Mouse (Mus musculus) heart, adult 2 months (tissue): ENCODE measurements around the gene Cntnap1.

ENCODE experiments used
- CTCF ChIP-seq: fragments of 200-600 bp; IDR thresholded peaks from 2 replicates; pipeline ENCODE4 v1.8.1; 2022; ENCODE audit warnings: antibody characterized with exemption, mild to moderate bottlenecking, moderate library complexity
- EP300 ChIP-seq: fragments of 200-500 bp; IDR thresholded peaks from 2 replicates; pipeline ENCODE4 v1.6.1; 2011; ENCODE audit warnings: low read depth, low read length, control low read depth; ENCODE audit not compliant: insufficient read depth
- POLR2A ChIP-seq: fragments of 200-500 bp; IDR thresholded peaks from 2 replicates; pipeline ENCODE4 v1.6.1; 2011; ENCODE audit warnings: mild to moderate bottlenecking, low read depth, low read length, control low read depth; ENCODE audit not compliant: insufficient read depth

DNA sequence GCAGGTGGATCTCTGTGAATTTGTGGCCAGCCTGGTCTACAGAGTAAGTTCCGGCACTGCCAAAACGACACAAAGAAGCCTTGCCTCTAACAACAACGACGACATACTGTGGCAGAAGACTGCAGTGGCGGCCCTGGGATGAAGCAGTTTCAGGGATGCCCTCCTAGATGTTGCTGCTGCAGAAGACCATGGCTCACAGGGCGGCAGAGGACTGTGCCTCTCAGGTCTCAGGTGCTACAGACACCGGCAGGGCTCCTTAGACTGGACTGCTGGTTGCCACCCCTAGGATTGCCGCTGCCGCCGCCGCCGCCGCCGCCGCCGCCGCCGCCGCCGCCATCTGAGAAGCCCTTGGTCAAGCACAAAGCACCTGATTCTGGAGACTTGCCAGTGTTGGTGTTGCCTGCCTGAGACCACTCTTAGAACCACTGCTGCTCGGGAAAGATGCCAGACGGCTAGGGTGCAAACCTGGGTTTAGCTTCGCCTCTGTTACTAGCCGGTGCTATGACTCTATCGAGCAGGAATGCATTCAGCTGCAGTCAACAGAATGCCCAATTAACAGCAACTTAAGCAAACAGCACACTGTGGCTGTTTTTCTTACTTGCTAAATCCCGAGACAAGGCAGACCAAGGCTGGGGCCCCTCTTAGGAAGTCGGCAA lies 30.0 kb upstream of the Cntnap1 start:
- TF ChIP-seq EP300: no peak
- TF ChIP-seq CTCF: no peak
- TF ChIP-seq POLR2A: no peak
